Mouse (Mus musculus): Measurements from ENCODE around the gene Vmn2r5. TPM values are rescaled to one million over a fixed set of nuclear protein-coding genes. Genes with fewer than 3 reads are reported as not detected.
"Not testable (repeated sequence)": the region's sequence is repeated elsewhere in the genome, so short reads cannot be mapped to it uniquely, and the experiment has no call there.

The Vmn2r5 gene
- not detected for total RNA-seq (2021)
- long read RNA-seq, experiment 1, result 0 reads
- long read RNA-seq, experiment 2, result 0 reads

DNA sequence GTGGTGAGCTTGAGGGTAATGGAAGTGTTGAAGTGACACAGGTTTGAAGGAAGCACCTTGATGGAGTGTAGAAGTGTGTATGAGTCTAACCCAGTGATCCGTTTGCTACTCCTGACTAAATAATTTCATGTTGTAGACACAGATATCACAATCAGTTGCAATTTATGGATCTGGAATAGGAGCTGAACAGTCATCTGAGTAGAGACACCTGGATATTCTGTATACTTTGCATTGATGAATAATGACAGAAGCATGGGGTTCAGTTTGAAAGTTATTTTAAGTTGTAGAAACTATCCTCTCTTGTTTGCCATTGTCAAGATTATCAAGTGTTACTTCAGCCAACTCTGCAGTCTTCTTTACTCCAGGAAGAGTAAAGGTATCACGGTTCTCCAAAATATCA is at the start of gene Vmn2r5:
TSS of gene Vmn2r5 (minus strand) at position 101 of the 400 bp plus-strand sequence.
- DNase-seq; intact Hi-C loops (cut with DNase I); H3K4me3 ChIP-seq; H3K27ac ChIP-seq: not testable (repeated sequence)

DNA sequence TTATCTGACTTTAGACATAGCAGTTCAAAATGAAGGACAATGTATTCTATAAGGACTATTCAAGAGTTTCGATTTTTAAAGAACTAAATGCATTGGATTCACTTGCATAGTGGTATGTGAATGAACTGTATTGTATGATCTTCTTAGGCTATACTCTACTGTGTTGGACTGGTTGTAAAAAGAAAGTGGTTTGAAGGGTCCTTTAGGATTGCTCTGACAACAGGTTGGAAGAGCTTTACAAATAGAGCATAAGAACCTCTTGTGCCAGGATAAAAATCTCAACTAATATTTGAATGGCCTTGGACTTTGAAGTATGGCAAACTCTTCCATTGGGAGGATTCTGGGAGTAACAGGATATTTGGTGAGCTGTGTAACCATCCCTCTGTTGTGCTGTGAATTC is 13.9 kb upstream of the Vmn2r5 start:
- DNase-seq; H3K27ac ChIP-seq; intact Hi-C loops (cut with DNase I): not testable (repeated sequence)

More for the DNA sequence above, 13.9 kb upstream of the Vmn2r5 start:
- H3K4me3 ChIP-seq, result not testable (repeated sequence)

Other genes starting within 250 kb of the Vmn2r5 start
- gene Vmn2r3, start 220.1 kb downstream of the Vmn2r5 start, total RNA-seq (2021), result not detected
- gene Vmn2r4, start 94.5 kb downstream of the Vmn2r5 start, total RNA-seq (2021), result not detected
- not detected for gene Vmn2r6, start 56.0 kb upstream of the Vmn2r5 start, total RNA-seq (2021)

Data from gastrocnemius, adult 2 months (tissue).